Mouse (Mus musculus) megakaryocyte-erythroid progenitor cell, adult 5 weeks (primary cell): Measurements from ENCODE around the gene Vgll3. TPM values are rescaled to one million over a fixed set of nuclear protein-coding genes. Genes with fewer than 3 reads are reported as not detected.

Source experiments
- polyA plus RNA-seq: library from polyadenylated mRNA; stranded (reverse); fragments of >175 nt; gene quantifications from 2 replicates; pipeline ENCODE4 v1.2.3, GENCODE M21; 2012

Vgll3 gene
- 0.01 TPM in 1 of 2 replicates, not detected in the other for polyA plus RNA-seq

DNA sequence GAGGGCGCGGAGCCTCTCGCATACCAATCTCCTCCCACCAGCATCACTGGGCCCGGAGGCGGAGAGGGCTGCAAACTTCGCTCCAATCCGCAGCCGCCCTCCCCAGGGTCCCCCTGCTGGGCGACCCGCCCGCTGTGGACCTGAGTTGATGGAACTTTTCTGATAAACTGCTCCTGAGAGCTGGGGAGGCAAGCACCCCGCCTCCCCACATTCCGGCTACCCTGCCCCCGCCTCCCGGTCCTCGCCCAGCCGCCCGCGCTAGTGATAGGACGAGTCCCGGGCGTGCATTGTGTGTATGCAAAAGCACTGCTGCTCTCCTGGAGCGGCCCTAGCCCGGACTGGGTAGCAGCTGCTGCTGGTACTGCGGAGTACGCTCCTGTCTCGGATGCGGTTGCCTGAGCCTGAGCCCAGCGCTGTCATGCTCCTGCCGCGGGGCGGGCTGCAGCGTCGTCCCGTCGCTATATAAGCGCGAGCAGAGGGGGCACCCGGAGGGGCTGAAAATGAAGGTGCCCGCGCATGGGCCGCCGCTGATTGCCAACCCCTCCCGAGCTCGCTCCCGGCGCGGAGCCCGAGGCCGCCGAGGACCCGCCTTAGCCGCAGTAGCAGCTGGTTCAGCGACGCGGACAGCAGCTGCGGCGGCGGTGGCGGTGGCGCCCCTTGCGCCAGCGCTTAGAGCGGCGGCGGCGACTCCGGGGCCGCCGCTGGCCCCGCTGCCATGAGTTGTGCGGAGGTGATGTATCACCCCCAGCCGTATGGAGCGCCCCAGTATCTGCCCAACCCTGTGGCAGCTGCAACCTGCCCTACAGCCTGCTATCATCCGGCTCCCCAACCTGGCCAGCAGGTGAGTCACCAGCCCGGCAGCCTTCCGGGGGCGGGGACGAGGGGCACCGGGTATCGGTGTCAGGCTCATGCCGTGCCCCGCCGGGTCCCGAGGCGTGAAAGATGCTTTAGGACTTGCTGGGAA is at the start of gene Vgll3:
Gene Vgll3 (plus strand): TSS at position 340 of the 964 bp plus-strand sequence.

